In the genomic region with DNA sequence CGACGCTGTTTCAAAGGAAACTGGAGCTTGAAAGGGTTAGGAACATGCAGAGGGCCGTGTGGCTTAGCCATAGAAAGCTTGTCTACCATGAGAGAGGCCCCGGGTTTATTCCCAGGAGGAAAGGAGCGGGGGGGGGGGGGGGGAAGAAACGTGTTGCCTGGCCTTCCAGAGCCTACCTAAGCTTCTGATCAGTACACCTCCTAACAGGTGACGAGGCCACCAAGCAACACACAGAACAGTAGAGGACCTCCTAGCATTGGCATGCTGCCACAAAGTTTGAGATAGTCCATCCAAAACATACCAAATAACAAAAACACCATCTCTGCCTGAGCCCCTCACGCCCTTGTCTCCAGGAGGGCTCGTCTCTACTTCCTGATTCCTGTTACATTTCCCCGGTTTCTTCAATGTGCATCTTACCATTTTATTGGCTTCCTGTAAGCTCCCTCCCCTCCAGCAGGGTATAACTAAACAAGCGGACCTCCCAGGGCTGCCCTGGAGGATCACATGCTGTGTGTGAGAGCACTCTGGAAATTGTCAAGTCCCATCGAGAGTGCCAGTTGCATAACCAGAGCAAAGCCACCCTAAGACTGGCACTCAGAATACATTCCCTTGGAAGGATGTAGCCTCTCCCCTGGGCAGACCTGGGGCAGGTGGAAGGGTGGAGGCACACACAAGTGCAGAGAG, we compare ENCODE assay signal across 1 mouse cellular context.
TF ChIP-seq lines count a peak whose summit lies in the region.

No protein-coding gene starts in this region.

TF ChIP-seq in CH12.LX, 34 proteins besides CTCF, POLR2A, EP300 and RAD21 (continued from another document):
- TF ChIP-seq ZMIZ1 (IDR thresholded peaks at IDR 0.05; ENCODE audit: low read depth, low read length) (0 out of 2 replicates have a peak, but pooled peaks have one; percentile 28), GABPA (IDR thresholded peaks at IDR 0.05; ENCODE audit: insufficient replicate concordance, low read depth, low read length) (no peak), POLR2AphosphoS2 (IDR thresholded peaks at IDR 0.05; ENCODE audit: low read depth, low read length) (0 out of 2 replicates have a peak, but pooled peaks have one; percentile 31), ETS1 (conservative IDR thresholded peaks at IDR 0.05; ENCODE audit: low read depth, low read length) (0 out of 2 replicates have a peak, but pooled peaks have one; percentile 11), IRF4 (IDR thresholded peaks at IDR 0.05; ENCODE audit: low read depth, low read length) (no peak), HCFC1 (IDR thresholded peaks at IDR 0.05; ENCODE audit: low read depth, low read length) (no peak; the same call in 1 of the 2 replicates), ELF1 (IDR thresholded peaks at IDR 0.05; ENCODE audit: low read depth, low read length) (peak; percentile 38; the same call in 1 of the 2 replicates), MEF2A (IDR thresholded peaks at IDR 0.05; ENCODE audit: borderline replicate concordance, low read depth, low read length) (no peak), BHLHE40 (IDR thresholded peaks at IDR 0.05; ENCODE audit: low read depth, low read length) (no peak), UBTF (IDR thresholded peaks at IDR 0.05; ENCODE audit: low read depth, low read length) (no peak), JUND (conservative IDR thresholded peaks at IDR 0.05; ENCODE audit: low read depth, low read length) (no peak), ZC3H11A (IDR thresholded peaks at IDR 0.05; ENCODE audit: low read depth, low read length) (no peak), MAFK (IDR thresholded peaks at IDR 0.05; ENCODE audit: insufficient replicate concordance, low read length) (no peak), MAZ (IDR thresholded peaks at IDR 0.05; ENCODE audit: low read depth, low read length) (peak; percentile 59; the same call in 1 of the 2 replicates), NRF1 (IDR thresholded peaks at IDR 0.05; ENCODE audit: low read depth, low read length) (no peak), CHD1 (IDR thresholded peaks at IDR 0.05; ENCODE audit: low read depth, low read length) (0 out of 2 replicates have a peak, but pooled peaks have one; percentile 68), RCOR1 (conservative IDR thresholded peaks at IDR 0.05; ENCODE audit: low read depth, low read length) (0 out of 2 replicates have a peak, but pooled peaks have one; percentile 29), MYC (IDR thresholded peaks at IDR 0.05; ENCODE audit: low read depth, low read length) (no peak), USF2 (conservative IDR thresholded peaks at IDR 0.05; ENCODE audit: low read depth, low read length) (no peak), KAT2A (IDR thresholded peaks at IDR 0.05; ENCODE audit: insufficient replicate concordance, low read length) (no peak), JUN (IDR thresholded peaks at IDR 0.05; ENCODE audit: insufficient read depth, low read depth, low read length) (no peak), USF1 (IDR thresholded peaks at IDR 0.05; ENCODE audit: low read depth, low read length) (no peak), NELFE (IDR thresholded peaks at IDR 0.05; ENCODE audit: low read depth, low read length) (no peak), E2F4 (IDR thresholded peaks at IDR 0.05; ENCODE audit: insufficient replicate concordance, low read depth, low read length) (no peak), TBP (conservative IDR thresholded peaks at IDR 0.05; ENCODE audit: low read depth, low read length) (no peak)
